Mouse (Mus musculus) thymus, postnatal 0 days (tissue): ENCODE results near the gene Jagn1. TPM values are rescaled to one million over a fixed set of nuclear protein-coding genes. Genes with fewer than 3 reads are reported as not detected.

ENCODE experiments used
- DNase-seq: peaks from one replicate; pipeline ENCODE4 v3.0.0-alpha.2; 2015; ENCODE audit warnings: low spot score
- microRNA-seq: library from miRNA; unstranded; fragments of <30 nt; microRNA quantifications from one replicate; pipeline ENCODE4, GENCODE M21; 2016; ENCODE audit warnings: borderline number of aligned reads
- polyA plus RNA-seq: library from polyadenylated mRNA; unstranded; fragments of >200 nt; fragmentation: Nextera tagmentation; extraction: Ambion mirVana; gene quantifications from 2 replicates; pipeline ENCODE4 v1.2.1, GENCODE M21; 2015

The Jagn1 gene
- polyA plus RNA-seq, 1 experiment from 2014 or later, result 70.6 TPM

DNA sequence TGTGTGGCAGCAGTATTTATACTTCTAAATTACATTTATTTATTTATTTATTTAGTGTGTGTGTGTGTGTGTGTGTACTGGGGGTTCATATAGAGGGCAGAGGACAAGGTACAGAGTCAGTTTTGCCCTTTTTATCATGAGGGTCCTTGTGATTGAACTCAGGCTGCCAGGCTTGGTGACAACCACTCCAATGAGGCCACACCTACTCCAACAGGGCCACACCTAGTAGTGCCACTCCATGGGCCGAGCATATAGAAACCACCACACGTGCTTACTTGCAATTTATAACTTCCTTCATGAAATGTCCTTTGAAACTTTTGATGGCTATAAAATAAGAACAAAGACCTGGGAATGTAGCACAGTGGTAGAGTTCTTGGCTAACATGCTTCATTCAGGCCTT lies 30.9 kb downstream of the Jagn1 start:
- no peak for DNase-seq

DNA sequence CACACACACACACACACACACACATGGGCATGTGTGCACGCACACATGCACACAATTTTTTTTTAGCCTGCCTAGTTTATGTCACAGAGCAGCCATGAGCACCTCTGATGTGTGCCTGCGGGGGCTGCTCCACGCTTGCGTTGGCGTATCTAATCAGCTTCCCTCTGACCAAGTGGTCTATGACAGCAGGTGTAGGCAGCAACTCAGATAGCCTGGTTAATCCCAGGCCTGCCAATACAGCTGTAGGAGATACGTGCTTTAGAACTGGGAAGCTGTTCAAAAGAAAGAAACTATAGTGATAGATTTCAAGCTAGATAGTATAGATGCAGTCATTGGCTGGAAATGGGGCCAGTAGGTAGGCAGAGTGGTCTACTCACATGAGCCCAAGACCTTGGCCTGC lies 31.3 kb downstream of the Jagn1 start:
- DNase-seq, result no peak

DNA sequence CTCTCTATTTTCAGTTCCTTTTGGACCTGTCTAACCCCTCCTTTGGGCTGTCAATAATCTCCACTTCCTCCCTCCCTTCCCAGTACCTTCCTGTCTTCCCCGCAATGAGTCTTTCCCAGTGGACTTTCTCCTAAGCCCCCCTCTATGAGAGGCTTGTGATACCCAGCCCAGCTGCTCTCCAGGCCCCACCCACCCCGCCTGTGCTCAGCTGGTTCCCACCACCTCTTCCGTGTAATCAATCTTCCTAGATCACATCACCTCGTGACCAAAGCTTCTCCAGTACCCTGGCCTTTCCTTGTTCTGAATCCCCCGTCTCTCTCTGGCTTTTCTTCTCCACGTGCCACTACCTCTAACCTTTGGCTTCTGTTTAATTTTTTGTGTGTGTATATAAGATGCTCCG lies 35.0 kb downstream of the Jagn1 start:
- DNase-seq, result no peak

DNA sequence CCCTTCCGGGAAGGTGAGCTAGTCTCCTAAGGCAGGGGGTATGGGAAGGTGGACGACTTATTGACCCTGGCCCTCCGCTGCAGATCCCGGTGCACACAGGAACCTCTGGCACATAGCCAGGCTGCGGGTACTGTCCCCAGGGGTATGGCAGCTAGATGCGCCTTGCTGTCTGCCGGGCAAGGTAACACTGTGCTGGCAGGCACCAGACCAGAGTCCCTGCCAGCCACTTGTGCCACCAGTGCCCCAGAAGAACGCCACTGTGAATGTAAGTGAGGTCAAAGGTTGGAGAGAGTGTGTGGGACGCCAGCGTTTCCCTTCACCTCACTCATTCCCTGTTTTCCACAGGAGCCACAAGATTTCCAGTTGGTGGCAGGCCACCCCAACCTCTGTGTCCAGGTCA lies 36.5 kb downstream of the Jagn1 start:
- no peak for DNase-seq

DNA sequence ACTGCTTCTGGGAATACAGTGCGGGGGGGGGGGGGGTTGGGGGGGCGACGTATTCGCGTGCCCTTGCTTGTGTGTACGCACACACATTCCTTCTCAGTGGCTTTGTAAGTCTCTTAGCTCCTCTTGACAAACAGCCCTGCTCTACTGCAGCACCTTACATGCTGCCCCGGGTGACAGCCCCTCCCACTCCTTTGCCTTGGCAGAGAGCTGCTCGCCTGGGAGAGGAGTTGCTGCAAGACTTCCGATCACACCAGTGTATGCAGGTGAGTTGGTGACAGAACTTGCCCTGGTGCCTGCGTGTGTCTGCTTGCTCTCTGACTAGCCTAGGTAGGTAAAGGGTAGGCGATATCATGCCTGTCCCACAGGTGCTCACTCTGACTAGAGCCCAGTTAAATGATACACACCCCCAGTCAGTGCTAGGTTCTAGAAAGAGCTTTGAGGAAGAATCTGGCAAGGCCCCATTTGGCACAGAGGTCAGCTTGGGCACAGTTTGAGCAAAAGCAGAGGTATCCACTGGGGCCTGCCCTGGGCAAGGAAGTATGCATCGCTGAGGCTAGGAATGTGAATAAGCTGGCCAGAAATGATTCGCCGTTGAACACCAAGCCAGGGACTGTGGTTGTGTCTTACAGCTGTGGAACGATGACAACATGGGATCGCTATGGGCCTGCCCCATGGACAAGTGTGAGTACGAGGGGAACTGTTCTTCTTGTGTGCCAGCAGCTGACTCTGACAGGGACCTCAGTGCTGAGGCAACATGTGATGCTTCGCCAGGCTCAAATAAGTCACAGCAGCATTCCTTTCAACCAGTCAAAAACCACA lies 38.4 kb downstream of the Jagn1 start:
- no peak for DNase-seq

GRCm38 (mm10) chr6:113482477-113483099 lies 40.2 kb downstream of the Jagn1 start:
- peak; percentile 54 for DNase-seq

GRCm38 (mm10) chr6:113483100-113483615 lies 40.8 kb downstream of the Jagn1 start, which contains the start of gene Creld1:
TSS of gene Creld1 (plus strand) at chr6:113483297.
- peak; percentile 92 for DNase-seq

DNA sequence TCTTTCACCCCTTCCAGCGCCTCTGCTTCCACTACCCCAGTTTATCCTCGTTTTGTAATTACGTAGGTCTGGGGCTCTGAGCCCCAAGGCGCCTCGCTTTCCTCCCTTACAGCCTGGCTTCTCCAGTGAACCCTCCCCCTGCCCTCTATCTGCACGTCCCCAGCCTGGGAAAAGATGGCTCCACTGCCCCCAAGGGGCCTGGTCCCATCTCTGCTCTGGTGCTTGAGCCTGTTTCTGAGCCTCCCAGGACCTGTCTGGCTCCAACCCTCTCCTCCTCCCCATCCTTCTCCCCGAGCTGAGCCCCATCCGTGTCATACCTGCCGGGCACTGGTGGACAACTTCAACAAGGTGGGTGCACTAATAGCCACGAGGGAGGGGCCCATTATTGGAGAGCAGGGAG lies 41.4 kb downstream of the Jagn1 start:
- DNase-seq, result no peak

DNA sequence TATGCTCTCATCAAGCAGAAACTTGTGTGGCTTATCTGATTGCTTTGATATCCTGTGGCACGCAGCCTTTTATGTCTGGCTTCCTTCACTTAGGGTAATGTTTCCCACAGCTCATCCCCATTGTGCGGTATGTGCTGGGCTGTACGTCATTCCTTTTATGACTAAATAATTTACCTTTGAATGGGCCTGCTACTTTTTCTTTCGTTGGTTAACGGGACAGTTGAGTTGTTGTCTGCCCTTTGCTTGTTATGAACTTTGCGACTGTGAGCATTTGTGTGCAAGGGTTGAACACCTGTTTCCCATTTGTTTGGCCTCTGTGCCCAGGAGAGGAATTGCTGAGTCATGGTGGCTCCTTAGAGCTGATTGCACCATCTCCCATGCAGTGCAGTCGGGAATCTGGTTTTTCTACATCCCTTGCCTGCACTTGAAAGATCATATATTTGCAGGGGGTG lies 44.8 kb downstream of the Jagn1 start:
- DNase-seq, result peak; percentile 60

DNA sequence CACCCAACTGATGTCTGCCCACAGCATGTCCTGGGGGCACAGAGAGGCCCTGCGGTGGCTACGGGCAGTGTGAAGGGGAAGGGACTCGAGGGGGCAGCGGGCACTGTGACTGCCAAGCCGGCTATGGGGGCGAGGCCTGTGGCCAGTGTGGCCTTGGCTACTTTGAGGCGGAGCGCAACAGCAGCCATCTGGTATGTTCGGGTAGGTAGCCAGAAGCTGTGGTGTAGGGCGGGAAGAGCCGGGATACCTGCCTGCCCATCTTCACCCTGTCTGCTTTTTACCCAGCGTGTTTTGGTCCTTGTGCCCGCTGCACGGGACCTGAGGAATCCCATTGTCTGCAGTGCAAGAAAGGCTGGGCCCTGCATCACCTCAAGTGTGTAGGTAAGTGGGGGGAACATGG lies 47.0 kb downstream of the Jagn1 start:
- DNase-seq, result no peak

- DNase-seq, result no peak
Measured at GRCm38 (mm10) chr6:113492101-113492864, 49.9 kb downstream of the Jagn1 start.

DNA sequence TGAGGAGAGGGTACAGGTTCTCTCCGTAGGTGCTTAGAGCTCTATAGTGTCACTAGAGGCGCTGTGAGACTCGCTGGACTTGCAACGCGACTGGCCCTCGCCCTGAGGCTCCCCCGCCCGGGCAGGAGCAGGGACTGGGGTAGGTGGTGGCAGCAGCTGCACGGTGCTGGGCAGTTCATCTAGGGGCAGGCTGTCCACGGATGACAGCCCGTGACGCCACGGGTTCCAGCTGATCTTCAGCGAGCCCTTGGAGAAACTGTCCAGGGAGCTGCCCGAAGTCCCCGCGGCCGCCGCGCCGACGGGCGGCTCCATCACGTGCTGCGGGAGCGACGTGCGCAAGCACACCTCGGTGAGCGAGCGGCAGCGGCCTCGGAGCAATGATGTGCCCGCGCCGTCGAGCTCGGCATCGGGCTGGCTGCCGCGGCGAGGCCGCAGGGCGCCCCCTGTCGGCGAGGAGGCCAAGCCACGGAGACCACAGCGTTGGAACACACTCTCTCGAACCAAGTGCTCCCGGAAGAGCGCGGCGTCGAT lies 52.0 kb downstream of the Jagn1 start:
- peak; percentile 89 for DNase-seq

DNA sequence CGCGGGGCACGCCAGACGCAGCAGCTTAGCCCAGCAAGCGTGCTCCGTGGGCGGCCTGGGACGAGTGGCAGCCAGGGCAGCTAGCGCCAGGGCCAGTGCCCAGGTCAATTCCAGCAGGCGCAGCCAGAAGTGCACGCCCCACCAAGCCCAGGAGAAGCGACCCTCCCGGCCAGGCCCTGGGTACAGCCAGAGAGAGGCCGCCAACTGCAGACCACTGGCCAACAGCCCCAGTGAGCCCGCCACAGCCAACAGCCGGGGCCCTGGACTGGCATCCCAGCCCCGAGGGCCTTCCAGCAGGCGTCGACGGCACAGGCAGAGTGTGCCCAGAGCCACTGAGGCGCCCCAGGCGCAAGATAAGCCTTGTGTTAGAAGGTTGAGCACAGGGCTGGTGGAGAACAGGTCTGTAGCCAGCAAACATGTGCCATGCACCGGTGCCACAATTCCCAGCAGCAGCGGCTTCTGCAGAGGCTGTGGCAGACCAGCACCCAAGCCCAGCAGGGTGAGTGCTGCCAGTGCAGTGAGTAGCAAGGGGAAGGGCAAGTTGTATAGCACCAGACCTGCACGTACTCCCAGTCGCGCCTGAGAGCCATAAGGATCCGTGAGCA lies 52.8 kb downstream of the Jagn1 start:
- no peak for DNase-seq

Small RNA genes lying within 50 kb of the gene (microRNA-seq; reads per million reads assigned to microRNA genes)
- gene Gm24387, result not detected

Other genes starting within 250 kb of the Jagn1 start
- 0.27 and 0.66 TPM in 2 replicates for gene Lhfpl4, start 247.2 kb upstream of the Jagn1 start, polyA plus RNA-seq
- 37.5 and 37.7 TPM in 2 replicates for gene Mtmr14, start 204.7 kb upstream of the Jagn1 start, polyA plus RNA-seq
- gene Cpne9, start 160.3 kb upstream of the Jagn1 start, polyA plus RNA-seq, result 0.14 and 0.48 TPM in 2 replicates
- gene Brpf1, start 135.4 kb upstream of the Jagn1 start, polyA plus RNA-seq, result 19.8 and 20.5 TPM in 2 replicates
- 14.1 and 14.3 TPM in 2 replicates for gene Ogg1, start 115.6 kb upstream of the Jagn1 start, polyA plus RNA-seq
- 10.9 and 12.7 TPM in 2 replicates for gene Camk1, start 98.6 kb upstream of the Jagn1 start, polyA plus RNA-seq
- 37.5 and 39.5 TPM in 2 replicates for gene Tada3, start 64.7 kb upstream of the Jagn1 start, polyA plus RNA-seq
- gene Arpc4, start 64.5 kb upstream of the Jagn1 start, polyA plus RNA-seq, result 528 and 562 TPM in 2 replicates
- gene Ttll3, start 53.3 kb upstream of the Jagn1 start, polyA plus RNA-seq, result 4.6 and 7.2 TPM in 2 replicates
- 25.3 and 26.7 TPM in 2 replicates for gene Rpusd3, start 23.2 kb upstream of the Jagn1 start, polyA plus RNA-seq
- gene Cidec, start 6.8 kb upstream of the Jagn1 start, polyA plus RNA-seq, result 0.37 and 1.5 TPM in 2 replicates
- 6.0 and 7.9 TPM in 2 replicates for gene Il17re, start 15.9 kb downstream of the Jagn1 start, polyA plus RNA-seq
- 5.0 and 6.5 TPM in 2 replicates for gene Il17rc, start 28.9 kb downstream of the Jagn1 start, polyA plus RNA-seq
- gene Creld1, start 40.7 kb downstream of the Jagn1 start, polyA plus RNA-seq, result 9.5 and 10.3 TPM in 2 replicates
- 0.17 TPM in 2 replicates for gene Prrt3, start 59.4 kb downstream of the Jagn1 start, polyA plus RNA-seq
- gene Emc3, start 89.1 kb downstream of the Jagn1 start, polyA plus RNA-seq, result 92.3 and 94.4 TPM in 2 replicates
- 10.2 and 11.2 TPM in 2 replicates for gene Fancd2, start 89.1 kb downstream of the Jagn1 start, polyA plus RNA-seq
- gene Fancd2os, start 158.1 kb downstream of the Jagn1 start, polyA plus RNA-seq, result 0.25 TPM in 1 of 2 replicates, not detected in the other
- gene Brk1, start 162.2 kb downstream of the Jagn1 start, polyA plus RNA-seq, result 267 and 274 TPM in 2 replicates
- gene Vhl, start 181.4 kb downstream of the Jagn1 start, polyA plus RNA-seq, result 30.7 and 33.1 TPM in 2 replicates
- 2.2 and 2.7 TPM in 2 replicates for gene Irak2, start 195.9 kb downstream of the Jagn1 start, polyA plus RNA-seq